Mouse (Mus musculus): ENCODE data around the gene Neurog1. TPM values are rescaled to one million over a fixed set of nuclear protein-coding genes. Genes with fewer than 3 reads are reported as not detected.

Gene Neurog1
- polyA plus RNA-seq, 2 experiments: 0.04 TPM; not detected in 1

DNA sequence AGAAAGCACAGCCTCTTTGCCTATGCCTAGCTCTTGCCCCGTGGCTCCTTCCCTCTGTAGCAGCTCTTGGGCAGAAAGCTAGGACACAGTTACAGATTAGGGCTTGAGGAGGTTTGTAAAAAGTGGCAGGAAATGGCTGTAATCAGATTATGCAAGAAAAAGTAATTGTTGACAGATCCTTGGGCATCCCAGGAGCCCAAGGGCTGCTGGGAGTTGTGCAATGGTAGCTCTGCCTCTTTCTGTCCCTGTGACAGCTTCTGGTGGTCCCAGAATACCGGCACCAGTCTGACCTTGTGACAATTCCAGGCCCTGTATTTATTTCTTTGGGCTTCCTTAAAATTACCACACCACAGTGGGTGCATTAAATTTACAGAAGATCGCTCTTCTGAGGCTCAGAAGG lies 1.4 kb upstream of the Neurog1 start:
- no peak overlapping the region for H3K4me2 ChIP-seq (replicated peaks; ENCODE audit: low read depth, low read length, severe bottlenecking)
- H3K27ac ChIP-seq (replicated peaks; ENCODE audit: low read depth, low read length): no peak overlapping the region
- no peaks in the 10 kb centered on the region for H3K9me3 ChIP-seq (ENCODE audit: control insufficient read depth, low read length)
- H3K36me3 ChIP-seq (ENCODE audit: control insufficient read depth, insufficient read depth, low read length): no peaks in the 10 kb centered on the region
- ATAC-seq (ENCODE audit: low FRiP score, low read depth) (no peak), DNase-seq (ENCODE audit: low spot score) (no peak)
- no peak for TF ChIP-seq POLR2A (IDR thresholded peaks at IDR 0.05; ENCODE audit: borderline replicate concordance, extremely low read depth, insufficient read depth, insufficient read length)
- WGBS: 13% methylated on average over 3 of the region's 3 CpGs
- no peak overlapping the region for H3K4me3 ChIP-seq (replicated peaks; ENCODE audit: low read length)
- peaks cover 4% of the 10 kb centered on the region; the same call in 1 of the 2 replicates for H3K4me1 ChIP-seq (ENCODE audit: control insufficient read depth, insufficient read depth, low read length)
- H3K27me3 ChIP-seq (ENCODE audit: control insufficient read depth, insufficient read depth, low read length): peaks cover 98% of the 10 kb centered on the region
- no peak overlapping the region for H3K9ac ChIP-seq (ENCODE audit: low read depth, low read length, severe bottlenecking)

DNA sequence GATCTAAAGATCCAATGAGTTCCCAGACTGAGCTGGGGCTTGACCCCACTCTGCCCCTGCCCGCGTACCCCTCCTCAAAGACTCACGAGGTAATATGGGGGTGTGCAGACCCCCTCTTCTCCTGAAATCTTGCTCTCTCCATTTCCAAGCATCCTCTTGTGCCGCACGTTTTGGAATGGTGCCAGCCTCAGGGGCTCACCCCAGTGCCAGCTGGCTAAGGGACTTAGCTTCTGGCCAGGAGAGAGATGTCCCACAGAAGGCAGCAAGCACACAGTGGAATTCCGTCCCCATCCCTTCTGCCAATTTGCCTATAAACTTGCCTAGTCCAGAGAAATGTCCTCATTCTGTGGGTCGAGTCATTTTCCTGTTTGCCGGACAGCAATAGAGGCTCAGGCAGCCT lies 820 bp upstream of the Neurog1 start:
- no peak overlapping the region for H3K4me2 ChIP-seq (replicated peaks; ENCODE audit: low read depth, low read length, severe bottlenecking)
- ATAC-seq (ENCODE audit: low FRiP score, low read depth) (no peak), DNase-seq (ENCODE audit: low spot score) (no peak)
- H3K9me3 ChIP-seq (ENCODE audit: control insufficient read depth, low read length): no peaks in the 10 kb centered on the region
- no peak overlapping the region for H3K9ac ChIP-seq (ENCODE audit: low read depth, low read length, severe bottlenecking)
- H3K27ac ChIP-seq (replicated peaks; ENCODE audit: low read depth, low read length): no peak overlapping the region
- peak overlapping the region; percentile 36; the same call in 1 of the 2 replicates for H3K4me3 ChIP-seq (replicated peaks; ENCODE audit: low read length)
- no peaks in the 10 kb centered on the region for H3K36me3 ChIP-seq (ENCODE audit: control insufficient read depth, insufficient read depth, low read length)
- WGBS: 5% methylated on average over 8 of the region's 8 CpGs
- H3K4me1 ChIP-seq (ENCODE audit: control insufficient read depth, insufficient read depth, low read length): peaks cover 4% of the 10 kb centered on the region; the same call in 1 of the 2 replicates
- no peak for TF ChIP-seq POLR2A (IDR thresholded peaks at IDR 0.05; ENCODE audit: borderline replicate concordance, extremely low read depth, insufficient read depth, insufficient read length)
- H3K27me3 ChIP-seq (ENCODE audit: control insufficient read depth, insufficient read depth, low read length): peaks cover 98% of the 10 kb centered on the region

- Histone ChIP-seq H3K9me3 (ENCODE audit: control insufficient read depth, low read length) (no peaks in the 10 kb centered on the region), H3K4me3 (replicated peaks; ENCODE audit: low read length) (peak overlapping the region; percentile 36), H3K36me3 (ENCODE audit: control insufficient read depth, insufficient read depth, low read length) (no peaks in the 10 kb centered on the region), H3K9ac (ENCODE audit: low read depth, low read length, severe bottlenecking) (no peak overlapping the region), H3K4me2 (replicated peaks; ENCODE audit: low read depth, low read length, severe bottlenecking) (peak overlapping the region; percentile 59), H3K4me1 (ENCODE audit: control insufficient read depth, insufficient read depth, low read length) (peaks cover 4% of the 10 kb centered on the region; the same call in 1 of the 2 replicates), H3K27me3 (ENCODE audit: control insufficient read depth, insufficient read depth, low read length) (peaks cover 92% of the 10 kb centered on the region), H3K27ac (replicated peaks; ENCODE audit: low read depth, low read length) (no peak overlapping the region)
- TF ChIP-seq POLR2A (IDR thresholded peaks at IDR 0.05; ENCODE audit: borderline replicate concordance, extremely low read depth, insufficient read depth, insufficient read length): no peak
- 6% methylated on average over 46 of the region's 59 CpGs for WGBS
- ATAC-seq (ENCODE audit: low FRiP score, low read depth): no peak
- no peak for DNase-seq (ENCODE audit: low spot score)
These were observed 613 bp downstream of the Neurog1 start for GRCm38 (mm10) chr13:56251176-56251923.

DNA sequence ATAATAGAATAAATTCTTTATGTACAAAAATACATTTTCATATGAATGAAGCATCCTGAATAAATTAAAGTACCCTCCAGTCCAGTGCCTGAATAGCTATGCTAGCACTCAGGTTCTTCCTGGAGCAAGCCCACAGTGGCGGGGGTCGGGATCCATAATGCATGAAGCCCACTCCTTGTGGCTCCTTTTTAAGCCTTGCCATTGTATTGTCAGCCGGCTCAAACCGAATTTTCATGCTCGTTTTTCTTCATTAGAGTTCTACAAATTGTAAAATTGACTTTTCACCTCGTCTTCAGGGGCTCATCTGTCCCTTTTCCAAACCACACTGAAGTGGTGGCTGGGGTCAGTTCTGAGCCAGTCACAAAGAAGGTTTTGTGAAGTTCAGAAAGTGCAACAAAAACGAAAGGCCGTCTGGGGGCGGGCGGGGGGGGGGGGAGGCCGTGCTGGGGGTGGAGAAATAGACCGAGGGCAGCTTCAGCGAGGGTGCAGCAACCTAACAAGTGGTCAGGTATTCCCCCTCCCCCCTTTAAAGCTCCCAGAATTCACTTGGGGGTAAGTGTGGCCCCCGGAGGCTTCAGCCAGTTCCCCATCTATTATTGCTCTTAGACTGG lies 1.3 kb downstream of the Neurog1 start:
- 3% methylated on average over 14 of the region's 14 CpGs for WGBS
- no peak for TF ChIP-seq POLR2A (IDR thresholded peaks at IDR 0.05; ENCODE audit: borderline replicate concordance, extremely low read depth, insufficient read depth, insufficient read length)
- no peak overlapping the region for H3K9ac ChIP-seq (ENCODE audit: low read depth, low read length, severe bottlenecking)
- no peak for DNase-seq (ENCODE audit: low spot score)
- ATAC-seq (ENCODE audit: low FRiP score, low read depth): no peak
- no peaks in the 10 kb centered on the region for H3K9me3 ChIP-seq (ENCODE audit: control insufficient read depth, low read length)
- H3K4me1 ChIP-seq (ENCODE audit: control insufficient read depth, insufficient read depth, low read length): peaks cover 4% of the 10 kb centered on the region; the same call in 1 of the 2 replicates
- H3K4me3 ChIP-seq (replicated peaks; ENCODE audit: low read length): no peak overlapping the region
- no peak overlapping the region for H3K4me2 ChIP-seq (replicated peaks; ENCODE audit: low read depth, low read length, severe bottlenecking)
- no peak overlapping the region for H3K27ac ChIP-seq (replicated peaks; ENCODE audit: low read depth, low read length)
- peaks cover 85% of the 10 kb centered on the region for H3K27me3 ChIP-seq (ENCODE audit: control insufficient read depth, insufficient read depth, low read length)
- H3K36me3 ChIP-seq (ENCODE audit: control insufficient read depth, insufficient read depth, low read length): no peaks in the 10 kb centered on the region

DNA sequence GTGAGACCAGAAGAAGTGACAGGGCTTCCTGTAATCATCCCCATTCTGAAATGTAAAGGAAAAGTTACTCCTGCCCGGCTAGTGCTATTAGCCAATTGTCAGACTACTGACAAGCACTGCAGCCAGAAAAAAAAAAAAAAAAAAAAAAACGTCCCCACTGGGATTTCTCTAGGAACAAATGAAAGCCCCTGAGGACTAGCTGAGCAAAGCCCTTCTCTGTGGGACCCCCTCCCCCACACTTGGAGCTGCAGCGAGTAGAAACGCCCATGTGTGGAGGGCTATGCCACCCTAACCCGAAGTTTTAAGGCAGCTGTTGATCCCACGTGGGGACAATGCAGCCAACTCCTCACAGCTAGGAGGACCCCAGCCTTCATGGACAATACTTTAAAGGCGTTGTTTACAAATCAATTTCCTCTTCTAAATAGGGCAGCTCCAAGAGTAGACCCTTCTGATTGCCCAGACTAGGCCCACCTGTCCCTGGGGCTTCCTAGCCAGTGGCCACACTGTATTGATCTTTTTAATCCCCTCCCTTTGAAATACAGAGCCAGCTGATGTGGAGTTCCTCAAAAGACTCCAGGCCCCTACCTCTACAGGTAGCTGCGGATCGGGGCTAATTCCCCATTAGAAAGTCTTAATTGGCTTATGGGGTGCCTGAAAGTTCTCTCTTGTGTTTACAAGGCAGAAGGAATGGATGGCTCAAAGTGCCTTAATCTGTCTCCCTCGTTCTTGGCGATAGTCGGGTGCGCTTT lies 2.2 kb downstream of the Neurog1 start:
- H3K4me3 ChIP-seq (replicated peaks; ENCODE audit: low read length): no peak overlapping the region

More for the DNA sequence above, 2.2 kb downstream of the Neurog1 start:
- peaks cover 4% of the 10 kb centered on the region; the same call in 1 of the 2 replicates for H3K4me1 ChIP-seq (ENCODE audit: control insufficient read depth, insufficient read depth, low read length)
- under 1% methylated on average over 13 of the region's 13 CpGs for WGBS
- no peaks in the 10 kb centered on the region for H3K9me3 ChIP-seq (ENCODE audit: control insufficient read depth, low read length)
- H3K4me2 ChIP-seq (replicated peaks; ENCODE audit: low read depth, low read length, severe bottlenecking): no peak overlapping the region
- H3K9ac ChIP-seq (ENCODE audit: low read depth, low read length, severe bottlenecking): no peak overlapping the region
- DNase-seq (ENCODE audit: low spot score) (no peak), ATAC-seq (ENCODE audit: low FRiP score, low read depth) (no peak)
- H3K27me3 ChIP-seq (ENCODE audit: control insufficient read depth, insufficient read depth, low read length): peaks cover 76% of the 10 kb centered on the region
- no peak for TF ChIP-seq POLR2A (IDR thresholded peaks at IDR 0.05; ENCODE audit: borderline replicate concordance, extremely low read depth, insufficient read depth, insufficient read length)
- H3K36me3 ChIP-seq (ENCODE audit: control insufficient read depth, insufficient read depth, low read length): no peaks in the 10 kb centered on the region
- H3K27ac ChIP-seq (replicated peaks; ENCODE audit: low read depth, low read length): no peak overlapping the region
